Mouse (Mus musculus) midbrain, embryonic 11.5 days (tissue): ENCODE results near the gene Armh3. TPM values are rescaled to one million over a fixed set of nuclear protein-coding genes. Genes with fewer than 3 reads are reported as not detected.

Source experiments
- ATAC-seq: fragments of 200-750 bp; cut with Nextera tagmentation; 2 replicates; pipeline ENCODE4 v1.8.0; 2017; ENCODE audit warnings: moderate TSS enrichment, moderate library complexity; ENCODE audit not compliant: low FRiP score
- DNase-seq: peaks from one replicate; pipeline ENCODE4 v3.0.0; 2015; ENCODE audit warnings: low spot score; ENCODE audit errors: missing footprints
- H3K27ac ChIP-seq: fragments of 300-500 bp; sonication (generic); 2 replicates; pipeline ENCODE4 v1.5.1; 2014; ENCODE audit warnings: low read depth, low read length
- H3K27me3 ChIP-seq: fragments of 300-500 bp; sonication (generic); 2 replicates; pipeline ENCODE4 v1.6.1; 2014; ENCODE audit warnings: mild to moderate bottlenecking, low read length, moderate library complexity, mixed read lengths; ENCODE audit not compliant: control insufficient read depth, insufficient read depth
- H3K36me3 ChIP-seq: fragments of 300-500 bp; sonication (generic); 2 replicates; pipeline ENCODE4 v1.6.1; 2014; ENCODE audit warnings: mild to moderate bottlenecking, low read length, moderate library complexity, mixed read lengths; ENCODE audit not compliant: control insufficient read depth, insufficient read depth
- H3K4me1 ChIP-seq: fragments of 300-500 bp; sonication (generic); 2 replicates; pipeline ENCODE4 v1.6.1; 2014; ENCODE audit warnings: low read length; ENCODE audit not compliant: control insufficient read depth, insufficient read depth
- H3K4me2 ChIP-seq: fragments of 300-500 bp; sonication (generic); 2 replicates; pipeline ENCODE4 v1.6.1; 2014; ENCODE audit warnings: mild to moderate bottlenecking, moderate library complexity
- H3K4me3 ChIP-seq: fragments of 300-500 bp; sonication (generic); 2 replicates; pipeline ENCODE4 v1.5.1; 2014; ENCODE audit warnings: low read depth, low read length
- H3K9ac ChIP-seq: fragments of 300-500 bp; sonication (generic); 2 replicates; pipeline ENCODE4 v1.6.1; 2014; ENCODE audit warnings: low read length
- H3K9me3 ChIP-seq: fragments of 300-500 bp; sonication (generic); 2 replicates; pipeline ENCODE4 v1.6.1; 2016; ENCODE audit warnings: low read length; ENCODE audit not compliant: control insufficient read depth
- WGBS: fragments of 180-500 bp; shearing (Covaris S2); extraction: QIAGEN DNeasy Blood & Tissue Kit; methylation state at CpG from one replicate; pipeline ENCODE4 v1.1.7; 2014; 5-methylcytosine and 5-hydroxymethylcytosine counted together
- polyA plus RNA-seq: library from polyadenylated mRNA; unstranded; fragments of >200 nt; fragmentation: Nextera tagmentation; extraction: Ambion mirVana; gene quantifications from 2 replicates; pipeline ENCODE4 v1.2.1, GENCODE M21; 2014

The Armh3 gene
- polyA plus RNA-seq, 1 experiment from 2014 or later: 13.9 TPM

DNA sequence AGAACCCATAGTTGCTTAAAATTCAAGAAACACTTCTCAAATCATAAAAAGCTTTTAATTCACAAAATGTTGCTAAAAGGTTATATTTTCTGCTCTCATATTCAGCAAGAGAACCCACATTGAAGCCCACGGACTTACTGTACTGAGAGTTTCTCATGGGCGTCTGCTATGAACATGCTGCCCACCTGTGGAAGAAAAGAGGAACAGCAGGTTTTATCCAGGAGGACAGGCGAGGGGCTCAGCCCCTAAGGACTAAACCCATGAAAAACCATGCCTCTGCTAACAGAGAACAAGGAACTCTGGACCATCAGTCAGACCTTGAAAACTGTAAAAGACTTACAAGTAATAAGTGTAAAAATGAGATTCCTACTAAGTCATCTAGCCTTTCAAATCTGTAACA, 45.0 kb downstream of the Armh3 start:
- DNase-seq (no peak), ATAC-seq (no peak)
- H3K9ac ChIP-seq: no peak overlapping the region
- no peaks in the 10 kb centered on the region for H3K36me3 ChIP-seq
- no peak overlapping the region for H3K4me2 ChIP-seq
- H3K27ac ChIP-seq: no peak overlapping the region
- WGBS: 10% methylated on average over 3 of the region's 3 CpGs
- no peaks in the 10 kb centered on the region for H3K4me1 ChIP-seq
- H3K4me3 ChIP-seq: no peak overlapping the region
- H3K9me3 ChIP-seq: no peaks in the 10 kb centered on the region
- H3K27me3 ChIP-seq: no peaks in the 10 kb centered on the region

DNA sequence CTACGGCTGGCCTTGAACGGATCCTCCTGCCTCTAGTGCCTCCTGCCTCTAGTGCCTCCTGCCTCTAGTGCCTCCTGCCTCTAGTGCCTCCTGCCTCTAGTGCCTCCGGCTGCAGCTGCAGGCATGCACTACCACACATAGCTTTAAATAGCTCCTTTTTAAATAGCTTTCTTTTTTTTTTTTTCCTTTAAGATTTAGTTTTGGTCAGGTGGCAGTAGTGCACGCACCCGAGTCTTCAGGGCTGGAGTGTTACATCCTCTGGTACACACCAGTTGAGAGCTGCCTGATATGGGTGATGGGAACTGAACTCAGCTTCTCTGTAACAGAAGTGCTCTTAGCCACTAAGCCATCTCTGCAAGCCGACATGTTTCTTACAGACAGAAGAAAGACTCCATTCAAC, 49.1 kb downstream of the Armh3 start:
- 86% methylated on average over 6 of the region's 6 CpGs for WGBS
- H3K27ac ChIP-seq: no peak overlapping the region
- no peaks in the 10 kb centered on the region for H3K36me3 ChIP-seq
- no peaks in the 10 kb centered on the region for H3K27me3 ChIP-seq
- no peak overlapping the region for H3K4me2 ChIP-seq
- DNase-seq (no peak), ATAC-seq (no peak)
- no peaks in the 10 kb centered on the region for H3K4me1 ChIP-seq
- no peaks in the 10 kb centered on the region for H3K9me3 ChIP-seq
- H3K9ac ChIP-seq: no peak overlapping the region
- H3K4me3 ChIP-seq: no peak overlapping the region

DNA sequence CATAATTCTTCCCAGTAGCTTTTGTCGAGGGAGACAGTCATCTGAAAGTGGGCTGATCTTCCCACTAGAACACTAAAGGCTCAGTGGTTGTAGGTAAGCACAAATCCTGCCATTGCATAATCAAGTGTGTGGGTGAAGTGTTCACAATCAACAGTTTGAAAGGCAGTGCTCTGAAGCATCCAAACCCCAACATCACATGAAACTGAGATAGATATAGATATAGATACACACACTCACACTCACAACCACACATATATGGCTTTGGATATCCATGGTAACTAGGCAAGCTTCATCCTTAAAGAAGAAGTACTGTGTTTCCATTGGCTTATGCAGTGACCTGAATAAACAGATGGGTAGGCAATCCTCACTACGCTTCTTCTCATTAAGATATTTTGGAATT, 50.5 kb downstream of the Armh3 start:
- Histone ChIP-seq H3K9ac (no peak overlapping the region), H3K27ac (no peak overlapping the region), H3K4me1 (no peaks in the 10 kb centered on the region), H3K4me3 (no peak overlapping the region), H3K4me2 (no peak overlapping the region), H3K9me3 (no peaks in the 10 kb centered on the region), H3K36me3 (no peaks in the 10 kb centered on the region), H3K27me3 (no peaks in the 10 kb centered on the region)
- DNase-seq: no peak
- ATAC-seq: no peak
- 88% methylated on average over 2 of the region's 2 CpGs for WGBS

DNA sequence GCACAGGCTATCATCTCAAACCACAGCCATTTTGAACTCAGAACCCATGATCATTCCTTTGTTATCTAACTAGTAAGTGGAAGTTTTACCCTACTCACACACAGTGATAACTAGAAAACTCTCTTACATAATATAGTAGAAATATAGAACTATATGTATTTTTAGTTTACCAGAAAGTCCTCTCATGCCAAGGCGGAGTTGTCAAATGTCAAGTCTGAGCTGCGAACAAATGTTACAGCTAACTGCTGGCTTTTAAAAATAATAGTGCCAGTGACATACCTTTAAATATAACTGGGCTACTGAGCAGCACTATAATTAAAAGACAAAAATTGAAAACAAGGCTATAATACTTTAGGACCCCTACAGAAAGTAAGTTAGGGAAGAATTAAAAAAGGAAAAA, 51.0 kb downstream of the Armh3 start:
- no peak overlapping the region for H3K9ac ChIP-seq
- 96% methylated on average over 2 of the region's 2 CpGs for WGBS
- no peaks in the 10 kb centered on the region for H3K4me1 ChIP-seq
- no peaks in the 10 kb centered on the region for H3K36me3 ChIP-seq
- ATAC-seq: no peak
- H3K27me3 ChIP-seq: no peaks in the 10 kb centered on the region
- no peak overlapping the region for H3K4me2 ChIP-seq
- no peak overlapping the region for H3K4me3 ChIP-seq
- no peak overlapping the region for H3K27ac ChIP-seq
- H3K9me3 ChIP-seq: no peaks in the 10 kb centered on the region
- DNase-seq: no peak

DNA sequence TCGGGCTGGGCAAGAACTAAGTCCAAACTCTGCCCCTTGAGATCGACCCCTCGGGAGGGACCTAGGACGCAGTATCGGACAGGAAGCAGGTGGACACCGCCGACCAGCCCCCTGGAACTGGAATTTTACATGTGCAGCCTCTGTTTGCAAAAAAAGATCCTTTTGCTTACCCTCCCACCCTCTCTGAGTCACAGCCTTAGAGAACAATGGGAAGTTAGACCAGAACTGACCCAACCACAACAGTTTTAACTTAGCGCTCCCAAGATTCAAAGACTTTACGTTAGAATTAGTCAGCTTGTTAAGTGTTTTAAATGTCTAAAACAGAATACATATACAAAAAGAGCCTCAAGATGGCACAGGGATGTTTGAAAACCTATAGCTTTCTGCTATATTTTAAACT, 51.7 kb downstream of the Armh3 start:
- no peak for DNase-seq
- no peaks in the 10 kb centered on the region for H3K36me3 ChIP-seq
- no peaks in the 10 kb centered on the region for H3K4me1 ChIP-seq
- no peak for ATAC-seq
- no peak overlapping the region for H3K9ac ChIP-seq
- H3K27ac ChIP-seq: no peak overlapping the region
- no peaks in the 10 kb centered on the region for H3K27me3 ChIP-seq
- 96% methylated on average over 9 of the region's 9 CpGs for WGBS
- no peaks in the 10 kb centered on the region for H3K9me3 ChIP-seq
- no peak overlapping the region for H3K4me2 ChIP-seq
- H3K4me3 ChIP-seq: no peak overlapping the region

DNA sequence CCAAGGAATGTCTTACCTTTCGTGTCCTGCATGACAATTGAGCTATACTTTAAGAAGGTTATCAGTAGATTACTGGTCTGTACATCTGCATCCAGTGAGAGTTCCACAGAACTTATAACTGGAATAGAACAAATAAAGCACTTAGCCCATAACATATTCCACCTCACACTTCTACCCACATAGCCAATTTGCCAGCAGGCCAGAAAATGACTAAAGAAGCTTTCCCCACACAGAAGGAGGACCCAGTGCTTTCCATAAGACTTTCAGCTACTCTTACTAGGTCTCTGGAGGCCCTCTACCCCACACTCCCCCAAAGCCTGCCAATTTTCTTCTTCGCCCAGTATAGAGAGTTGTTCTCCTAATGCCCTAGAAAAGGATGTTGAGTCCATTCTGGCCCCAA, 52.3 kb downstream of the Armh3 start:
- Histone ChIP-seq H3K4me2 (no peak overlapping the region), H3K4me3 (no peak overlapping the region), H3K27me3 (no peaks in the 10 kb centered on the region), H3K9me3 (no peaks in the 10 kb centered on the region), H3K9ac (no peak overlapping the region), H3K27ac (no peak overlapping the region), H3K36me3 (no peaks in the 10 kb centered on the region), H3K4me1 (no peaks in the 10 kb centered on the region)
- WGBS: 90% methylated on average over 2 of the region's 2 CpGs
- DNase-seq (no peak), ATAC-seq (no peak)

DNA sequence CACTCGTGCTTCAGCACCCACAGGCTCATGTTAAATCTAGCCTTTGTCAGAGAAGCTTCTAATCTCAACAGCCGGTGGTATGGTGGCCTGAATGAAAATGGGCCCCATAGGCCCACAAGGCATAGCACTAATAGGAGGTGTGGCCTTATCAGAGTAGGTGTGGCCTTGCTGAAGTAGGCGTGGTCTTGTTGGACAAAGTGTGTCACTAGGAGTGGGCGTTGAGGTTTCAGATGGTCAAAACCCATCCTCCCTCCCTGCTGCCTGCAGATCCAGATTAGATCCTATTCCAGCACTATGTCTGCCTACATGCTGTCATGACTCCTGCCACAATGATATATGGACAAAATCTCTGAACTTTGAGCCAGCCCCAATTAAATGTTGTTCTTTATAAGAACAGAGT, 54.5 kb downstream of the Armh3 start:
- Histone ChIP-seq H3K4me3 (no peak overlapping the region), H3K9ac (no peak overlapping the region), H3K9me3 (no peaks in the 10 kb centered on the region), H3K27me3 (no peaks in the 10 kb centered on the region), H3K4me1 (no peaks in the 10 kb centered on the region), H3K4me2 (no peak overlapping the region), H3K27ac (no peak overlapping the region), H3K36me3 (no peaks in the 10 kb centered on the region)
- DNase-seq (no peak), ATAC-seq (no peak)
- 74% methylated on average over 4 of the region's 4 CpGs for WGBS

DNA sequence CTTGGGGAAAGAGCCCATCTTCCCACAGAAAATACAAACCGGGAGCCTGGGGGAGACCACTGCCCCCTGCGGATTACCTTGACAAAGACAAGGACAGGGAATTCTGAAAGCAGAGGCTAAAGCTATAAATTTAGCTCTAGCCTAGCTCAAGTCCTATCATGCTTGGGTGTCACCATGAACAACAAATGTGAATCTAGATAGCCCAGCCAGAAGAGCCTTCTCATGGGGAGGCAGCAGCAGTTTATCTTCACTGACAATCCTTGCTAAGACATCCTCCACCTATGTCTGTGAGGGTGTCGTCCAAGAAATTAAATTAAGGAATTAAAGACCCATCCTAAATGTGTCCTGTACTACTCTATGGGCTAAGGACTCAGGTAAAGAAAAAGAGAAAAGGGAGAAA, 60.2 kb downstream of the Armh3 start:
- peaks cover 12% of the 10 kb centered on the region for H3K4me1 ChIP-seq
- H3K27ac ChIP-seq: peak overlapping the region; percentile 21; the same call in 1 of the 2 replicates
- WGBS: 23% methylated on average over 3 of the region's 3 CpGs
- no peak overlapping the region for H3K4me2 ChIP-seq
- no peaks in the 10 kb centered on the region for H3K9me3 ChIP-seq
- no peak overlapping the region for H3K4me3 ChIP-seq
- no peaks in the 10 kb centered on the region for H3K27me3 ChIP-seq
- H3K9ac ChIP-seq: no peak overlapping the region
- DNase-seq: peak; percentile 86
- no peaks in the 10 kb centered on the region for H3K36me3 ChIP-seq
- no peak for ATAC-seq

DNA sequence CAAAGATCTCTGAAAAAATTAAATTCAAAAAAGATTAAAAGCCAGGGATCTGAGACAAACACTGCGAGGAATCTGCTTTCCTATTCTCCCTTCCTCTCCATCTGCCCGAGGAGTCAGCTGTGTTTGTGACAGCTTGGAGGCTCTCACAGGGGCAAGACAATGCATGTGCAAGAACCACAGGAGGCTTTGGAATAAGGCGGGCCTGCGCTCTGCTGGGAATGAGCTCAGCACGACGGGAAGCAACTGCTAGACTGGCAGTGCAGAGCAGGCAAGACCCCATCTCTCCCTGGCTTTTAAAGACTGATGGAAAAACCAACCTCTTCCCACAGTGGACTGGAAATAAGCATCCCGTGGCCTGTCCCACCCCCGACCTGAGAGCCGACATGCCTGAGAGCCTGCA, 60.8 kb downstream of the Armh3 start:
- Histone ChIP-seq H3K27ac (peak overlapping the region; percentile 21), H3K36me3 (no peaks in the 10 kb centered on the region), H3K9me3 (no peaks in the 10 kb centered on the region), H3K27me3 (no peaks in the 10 kb centered on the region), H3K9ac (0 out of 2 replicates have a peak overlapping the region, but pooled peaks have one; percentile 17), H3K4me1 (peaks cover 12% of the 10 kb centered on the region), H3K4me2 (no peak overlapping the region), H3K4me3 (no peak overlapping the region)
- DNase-seq: peak; percentile 85
- 0 out of 2 replicates have a peak, but pooled peaks have one; percentile 42 for ATAC-seq
- 3% methylated on average over 9 of the region's 9 CpGs for WGBS

DNA sequence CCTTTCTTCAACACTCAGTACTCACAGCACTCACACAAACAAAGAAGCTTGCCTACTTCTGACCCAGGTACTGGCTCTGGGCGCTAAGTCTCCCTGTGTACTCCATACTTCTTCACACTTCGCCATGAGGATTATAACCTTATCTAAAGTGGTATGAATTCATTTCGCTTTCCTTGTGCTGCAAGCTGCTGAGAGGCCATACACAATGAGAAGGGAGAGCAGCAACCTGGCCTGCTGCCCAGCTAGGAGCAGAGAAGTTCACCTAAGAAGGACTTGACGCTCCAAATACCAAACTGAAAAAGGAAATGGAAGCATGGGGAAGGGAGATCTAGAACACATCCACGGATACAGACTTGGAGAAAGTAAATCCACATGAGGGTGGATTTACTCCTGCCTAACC, 71.1 kb downstream of the Armh3 start:
- Histone ChIP-seq H3K4me2 (no peak overlapping the region), H3K27me3 (no peaks in the 10 kb centered on the region), H3K4me3 (no peak overlapping the region), H3K36me3 (no peaks in the 10 kb centered on the region), H3K4me1 (no peaks in the 10 kb centered on the region), H3K9me3 (no peaks in the 10 kb centered on the region), H3K9ac (no peak overlapping the region), H3K27ac (no peak overlapping the region)
- DNase-seq: no peak
- WGBS: 95% methylated on average over 5 of the region's 5 CpGs
- no peak for ATAC-seq
